Mouse (Mus musculus) heart, adult 11 months (tissue): ENCODE measurements around the gene Rab11fip4.
"Not testable (repeated sequence)": the region's sequence is repeated elsewhere in the genome, so short reads cannot be mapped to it uniquely, and the experiment has no call there.

Source experiments
- DNase-seq: peaks from one replicate; pipeline ENCODE4 v3.0.0; 2022

The Rab11fip4 gene

GRCm38 (mm10) chr11:79680559-79680958, 89.5 kb downstream of the Rab11fip4 start:
- DNase-seq, result no peak

- DNase-seq, result no peak
Measured at GRCm38 (mm10) chr11:79681182-79681581, 90.2 kb downstream of the Rab11fip4 start.

GRCm38 (mm10) chr11:79681798-79682197, 90.8 kb downstream of the Rab11fip4 start:
- DNase-seq, result no peak

- no peak for DNase-seq
Measured at GRCm38 (mm10) chr11:79685109-79685508, 94.1 kb downstream of the Rab11fip4 start.

GRCm38 (mm10) chr11:79686501-79687121, 95.6 kb downstream of the Rab11fip4 start:
- DNase-seq, result peak; percentile 96

GRCm38 (mm10) chr11:79689916-79690315, 98.9 kb downstream of the Rab11fip4 start:
- no peak for DNase-seq

- no peak for DNase-seq
Measured at GRCm38 (mm10) chr11:79691513-79691912, 100.5 kb downstream of the Rab11fip4 start.

- no peak for DNase-seq
Measured at GRCm38 (mm10) chr11:79696390-79697307, 105.6 kb downstream of the Rab11fip4 start.

GRCm38 (mm10) chr11:79698071-79698470, 107.1 kb downstream of the Rab11fip4 start:
- DNase-seq, result no peak

- not testable (repeated sequence) for DNase-seq
Measured at GRCm38 (mm10) chr11:79698542-79698941, 107.5 kb downstream of the Rab11fip4 start.

- DNase-seq, result no peak
Measured at GRCm38 (mm10) chr11:79701466-79701865, 110.5 kb downstream of the Rab11fip4 start.

GRCm38 (mm10) chr11:79702092-79702491, 111.1 kb downstream of the Rab11fip4 start:
- no peak for DNase-seq

GRCm38 (mm10) chr11:79703452-79703851, 112.4 kb downstream of the Rab11fip4 start:
- peak; percentile 95 for DNase-seq

- no peak for DNase-seq
Measured at GRCm38 (mm10) chr11:79703885-79704291, 112.9 kb downstream of the Rab11fip4 start.

GRCm38 (mm10) chr11:79704318-79705150, 113.5 kb downstream of the Rab11fip4 start:
- DNase-seq, result peak; percentile 100

GRCm38 (mm10) chr11:79707084-79707483, 116.1 kb downstream of the Rab11fip4 start:
- no peak for DNase-seq

- peak; percentile 99 for DNase-seq
Measured at GRCm38 (mm10) chr11:79710868-79711765, 120.1 kb downstream of the Rab11fip4 start.

- DNase-seq, result peak; percentile 94
Measured at GRCm38 (mm10) chr11:79711766-79712369, 120.9 kb downstream of the Rab11fip4 start.

- DNase-seq, result no peak
Measured at GRCm38 (mm10) chr11:79713184-79713583, 122.2 kb downstream of the Rab11fip4 start.

GRCm38 (mm10) chr11:79713678-79714077, 122.7 kb downstream of the Rab11fip4 start:
- DNase-seq, result no peak

GRCm38 (mm10) chr11:79714082-79714742, 123.2 kb downstream of the Rab11fip4 start:
- no peak for DNase-seq
